Mouse (Mus musculus): ENCODE measurements around the gene Slc35a2. TPM values are rescaled to one million over a fixed set of nuclear protein-coding genes. Genes with fewer than 3 reads are reported as not detected.

The Slc35a2 gene
- total and polyA plus RNA-seq, 3 experiments: 14.8 to 25.2 (median 15.0) TPM

- Histone ChIP-seq H3K4me1 (ENCODE audit: control insufficient read depth, insufficient read depth, low read length) (no peaks in the 10 kb centered on the region), H3K27ac (no peak overlapping the region), H3K4me3 (no peak overlapping the region), H3K36me3 (ENCODE audit: control insufficient read depth, insufficient read depth, low read length) (no peaks in the 10 kb centered on the region), H3K79me2 (replicated peaks; ENCODE audit: control insufficient read depth, insufficient read depth, low read length) (no peaks in the 10 kb centered on the region), H3K27me3 (ENCODE audit: control insufficient read depth, insufficient read depth, low read length) (peaks cover 5% of the 10 kb centered on the region), H3K9ac (ENCODE audit: low read depth, low read length) (no peak overlapping the region)
- intact Hi-C loops (cut with DNase I): no loop called here
- TF ChIP-seq CTCF (IDR thresholded peaks at IDR 0.05): no peak
- no peak for TF ChIP-seq POLR2A (IDR thresholded peaks at IDR 0.05; ENCODE audit: insufficient read depth, low read depth, low read length)
- no peak for TF ChIP-seq EP300 (IDR thresholded peaks at IDR 0.05; ENCODE audit: insufficient read depth, low read depth, low read length)
- DNase-seq: no peak
- 32% methylated on average over 10 of the region's 10 CpGs for WGBS
Observed at GRCm38 (mm10) chrX:7927116-7927515, 43.3 kb downstream of the Slc35a2 start.

DNA sequence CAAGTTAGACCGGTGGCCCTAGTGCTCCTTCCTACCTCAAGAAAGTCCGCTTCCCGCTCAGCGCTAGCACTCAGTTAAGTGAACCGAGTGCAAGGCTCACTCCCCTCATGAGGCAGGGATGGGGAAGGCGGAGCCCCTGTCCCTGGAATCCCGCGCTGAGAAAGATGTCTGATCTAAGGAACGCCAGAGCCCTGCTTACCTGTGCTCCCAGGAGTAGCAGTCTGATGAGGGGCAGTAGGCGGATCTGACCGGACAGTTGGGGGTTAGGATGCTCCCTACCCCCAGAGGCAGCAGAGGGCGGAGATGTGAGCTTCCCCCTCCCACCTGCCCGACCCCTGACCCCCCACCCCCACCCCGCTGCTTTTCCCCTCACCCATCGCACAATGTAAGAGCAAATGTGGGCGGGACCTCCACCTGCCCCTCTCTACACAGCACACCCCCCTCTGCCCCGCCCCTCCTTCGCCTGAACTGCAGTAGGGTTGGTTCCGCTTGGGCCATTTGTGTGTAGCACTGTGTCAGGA is 44.5 kb downstream of the Slc35a2 start, which contains the start of gene Eras:
TSS of gene Eras (minus strand) at position 338 of the 521 bp plus-strand sequence.
- Histone ChIP-seq H3K9ac (ENCODE audit: low read depth, low read length) (no peak within 1 kb of the TSS), H3K4me1 (ENCODE audit: control insufficient read depth, insufficient read depth, low read length) (no peaks in the 10 kb centered on the region), H3K4me3 (no peak within 1 kb of the TSS), H3K36me3 (ENCODE audit: control insufficient read depth, insufficient read depth, low read length) (no peaks in the 10 kb centered on the region), H3K27me3 (ENCODE audit: control insufficient read depth, insufficient read depth, low read length) (no peaks in the 10 kb centered on the region; the same call in 1 of the 2 replicates), H3K79me2 (replicated peaks; ENCODE audit: control insufficient read depth, insufficient read depth, low read length) (no peaks in the 10 kb centered on the region), H3K27ac (no peak within 1 kb of the TSS)
- intact Hi-C loops (cut with DNase I): no loop called here
- WGBS: 28% methylated on average over 19 of the region's 19 CpGs
- DNase-seq: no peak
- TF ChIP-seq CTCF (IDR thresholded peaks at IDR 0.05) (no peak), EP300 (IDR thresholded peaks at IDR 0.05; ENCODE audit: insufficient read depth, low read depth, low read length) (no peak), POLR2A (IDR thresholded peaks at IDR 0.05; ENCODE audit: insufficient read depth, low read depth, low read length) (no peak)

GRCm38 (mm10) chrX:7936874-7937273 is 53.0 kb downstream of the Slc35a2 start:
- intact Hi-C loops (cut with DNase I): no loop called here
- no peak for TF ChIP-seq EP300 (IDR thresholded peaks at IDR 0.05; ENCODE audit: insufficient read depth, low read depth, low read length)
- TF ChIP-seq CTCF (IDR thresholded peaks at IDR 0.05): no peak
- TF ChIP-seq POLR2A (IDR thresholded peaks at IDR 0.05; ENCODE audit: insufficient read depth, low read depth, low read length): no peak
- DNase-seq: no peak
- WGBS: 54% methylated on average over 11 of the region's 11 CpGs
- no peak overlapping the region for H3K27ac ChIP-seq
- H3K79me2 ChIP-seq (replicated peaks; ENCODE audit: control insufficient read depth, insufficient read depth, low read length): no peaks in the 10 kb centered on the region
- H3K4me1 ChIP-seq (ENCODE audit: control insufficient read depth, insufficient read depth, low read length): no peaks in the 10 kb centered on the region
- H3K4me3 ChIP-seq: no peak overlapping the region
- H3K27me3 ChIP-seq (ENCODE audit: control insufficient read depth, insufficient read depth, low read length): no peaks in the 10 kb centered on the region
- no peak overlapping the region for H3K9ac ChIP-seq (ENCODE audit: low read depth, low read length)
- H3K36me3 ChIP-seq (ENCODE audit: control insufficient read depth, insufficient read depth, low read length): no peaks in the 10 kb centered on the region

- WGBS: 93% methylated on average over 6 of the region's 6 CpGs
- Histone ChIP-seq H3K27ac (no peak overlapping the region), H3K4me1 (ENCODE audit: control insufficient read depth, insufficient read depth, low read length) (no peaks in the 10 kb centered on the region), H3K36me3 (ENCODE audit: control insufficient read depth, insufficient read depth, low read length) (no peaks in the 10 kb centered on the region), H3K79me2 (replicated peaks; ENCODE audit: control insufficient read depth, insufficient read depth, low read length) (no peaks in the 10 kb centered on the region), H3K4me3 (no peak overlapping the region), H3K27me3 (ENCODE audit: control insufficient read depth, insufficient read depth, low read length) (no peaks in the 10 kb centered on the region), H3K9ac (ENCODE audit: low read depth, low read length) (no peak overlapping the region)
- TF ChIP-seq CTCF (IDR thresholded peaks at IDR 0.05): no peak
- TF ChIP-seq EP300 (IDR thresholded peaks at IDR 0.05; ENCODE audit: insufficient read depth, low read depth, low read length): no peak
- TF ChIP-seq POLR2A (IDR thresholded peaks at IDR 0.05; ENCODE audit: insufficient read depth, low read depth, low read length): no peak
- DNase-seq: no peak
- intact Hi-C loops (cut with DNase I): no loop called here
Observed at GRCm38 (mm10) chrX:7937667-7938066, 53.8 kb downstream of the Slc35a2 start.

Other genes starting within 250 kb of the Slc35a2 start
- gene Syp, start 245.6 kb upstream of the Slc35a2 start, total RNA-seq (2021): 1 to 10 TPM; 2.6 to 4.2 TPM
- gene Syp, start 245.6 kb upstream of the Slc35a2 start, polyA plus RNA-seq (2012; rRNA removed): 3.4 and 3.8 TPM in 2 replicates
- gene Prickle3, start 226.8 kb upstream of the Slc35a2 start, total RNA-seq (2021): 10 to 100 TPM; 16.8 to 25.2 TPM
- gene Prickle3, start 226.8 kb upstream of the Slc35a2 start, polyA plus RNA-seq (2012; rRNA removed): 21.5 and 27.8 TPM in 2 replicates
- gene Plp2, start 212.6 kb upstream of the Slc35a2 start, total RNA-seq (2021): 10 to 100 TPM; 40.3 to 56.3 TPM
- 118 and 159 TPM in 2 replicates for gene Plp2, start 212.6 kb upstream of the Slc35a2 start, polyA plus RNA-seq (2012; rRNA removed)
- gene Magix, start 202.8 kb upstream of the Slc35a2 start, total RNA-seq (2021): 10 to 100 TPM; 23.1 to 32.5 TPM
- gene Magix, start 202.8 kb upstream of the Slc35a2 start, polyA plus RNA-seq (2012; rRNA removed): 37.5 and 44.5 TPM in 2 replicates
- 10 to 100 TPM; 18.0 to 19.3 TPM for gene Gpkow, start 186.9 kb upstream of the Slc35a2 start, total RNA-seq (2021)
- gene Gpkow, start 186.9 kb upstream of the Slc35a2 start, polyA plus RNA-seq (2012; rRNA removed): 7.1 and 11.4 TPM in 2 replicates
- gene Wdr45, start 169.7 kb upstream of the Slc35a2 start, total RNA-seq (2021): 10 to 100 TPM; 41.3 to 42.5 TPM
- gene Wdr45, start 169.7 kb upstream of the Slc35a2 start, polyA plus RNA-seq (2012; rRNA removed): 48.3 and 57.9 TPM in 2 replicates
- gene Gm45208, start 161.8 kb upstream of the Slc35a2 start, total RNA-seq (2021): under 1 TPM in 1 of 2 experiments, not detected in 1; 0.94 TPM
- gene Gm45208, start 161.8 kb upstream of the Slc35a2 start, polyA plus RNA-seq (2012; rRNA removed): 0.21 TPM in 1 of 2 replicates, not detected in the other
- 1 to 10 TPM; 6.1 to 6.7 TPM for gene Praf2, start 155.6 kb upstream of the Slc35a2 start, total RNA-seq (2021)
- 15.8 and 19.5 TPM in 2 replicates for gene Praf2, start 155.6 kb upstream of the Slc35a2 start, polyA plus RNA-seq (2012; rRNA removed)
- 1 to 10 TPM in 1 of 2 experiments, under 1 TPM in 1; 0.32 to 1.1 TPM for gene Ccdc120, start 133.1 kb upstream of the Slc35a2 start, total RNA-seq (2021)
- gene Ccdc120, start 133.1 kb upstream of the Slc35a2 start, polyA plus RNA-seq (2012; rRNA removed): 1.1 and 2.8 TPM in 2 replicates
- gene Tfe3, start 121.5 kb upstream of the Slc35a2 start, total RNA-seq (2021): 10 to 100 TPM; 13.0 to 15.4 TPM
- 11.1 and 13.5 TPM in 2 replicates for gene Tfe3, start 121.5 kb upstream of the Slc35a2 start, polyA plus RNA-seq (2012; rRNA removed)
- 10 to 100 TPM; 20.8 to 24.6 TPM for gene Gripap1, start 94.3 kb upstream of the Slc35a2 start, total RNA-seq (2021)
- 25.3 and 38.9 TPM in 2 replicates for gene Gripap1, start 94.3 kb upstream of the Slc35a2 start, polyA plus RNA-seq (2012; rRNA removed)
- under 1 TPM; 0.21 to 0.27 TPM for gene Kcnd1, start 61.7 kb upstream of the Slc35a2 start, total RNA-seq (2021)
- 0.59 and 1.2 TPM in 2 replicates for gene Kcnd1, start 61.7 kb upstream of the Slc35a2 start, polyA plus RNA-seq (2012; rRNA removed)
- 10 to 100 TPM; 20.3 to 24.5 TPM for gene Otud5, start 42.7 kb upstream of the Slc35a2 start, total RNA-seq (2021)
- 16.6 and 19.1 TPM in 2 replicates for gene Otud5, start 42.7 kb upstream of the Slc35a2 start, polyA plus RNA-seq (2012; rRNA removed)
- 1 to 10 TPM; 2.6 to 4.0 TPM for gene Pim2, start 5.8 kb upstream of the Slc35a2 start, total RNA-seq (2021)
- gene Pim2, start 5.8 kb upstream of the Slc35a2 start, polyA plus RNA-seq (2012; rRNA removed): 4.7 and 5.7 TPM in 2 replicates
- 10 to 100 TPM; 20.4 to 25.1 TPM for gene Pqbp1, start 15.2 kb downstream of the Slc35a2 start, total RNA-seq (2021)
- gene Pqbp1, start 15.2 kb downstream of the Slc35a2 start, polyA plus RNA-seq (2012; rRNA removed): 30.7 and 42.6 TPM in 2 replicates
- 10 to 100 TPM; 43.4 to 45.0 TPM for gene Timm17b, start 15.3 kb downstream of the Slc35a2 start, total RNA-seq (2021)
- 40.2 and 45.1 TPM in 2 replicates for gene Timm17b, start 15.3 kb downstream of the Slc35a2 start, polyA plus RNA-seq (2012; rRNA removed)
- gene Gm10491, start 23.8 kb downstream of the Slc35a2 start, total RNA-seq (2021): not detected
- gene Gm10491, start 23.8 kb downstream of the Slc35a2 start, polyA plus RNA-seq (2012; rRNA removed): not detected in 2 replicates
- gene Gm10490, start 25.5 kb downstream of the Slc35a2 start, total RNA-seq (2021): not detected
- not detected in 2 replicates for gene Gm10490, start 25.5 kb downstream of the Slc35a2 start, polyA plus RNA-seq (2012; rRNA removed)
- under 1 TPM in 1 of 2 experiments, not detected in 1; 0.16 TPM for gene Pcsk1n, start 35.8 kb downstream of the Slc35a2 start, total RNA-seq (2021)
- 0.18 and 0.25 TPM in 2 replicates for gene Pcsk1n, start 35.8 kb downstream of the Slc35a2 start, polyA plus RNA-seq (2012; rRNA removed)
- gene Eras, start 44.6 kb downstream of the Slc35a2 start, total RNA-seq (2021): not detected
- gene Eras, start 44.6 kb downstream of the Slc35a2 start, polyA plus RNA-seq (2012; rRNA removed): not detected in 2 replicates
- gene Hdac6, start 63.9 kb downstream of the Slc35a2 start, total RNA-seq (2021): 1 to 10 TPM; 7.9 to 9.6 TPM
- gene Hdac6, start 63.9 kb downstream of the Slc35a2 start, polyA plus RNA-seq (2012; rRNA removed): 14.8 and 19.8 TPM in 2 replicates
- gene Gata1, start 94.0 kb downstream of the Slc35a2 start, total RNA-seq (2021): under 1 TPM; 0.23 to 0.27 TPM
- gene Gata1, start 94.0 kb downstream of the Slc35a2 start, polyA plus RNA-seq (2012; rRNA removed): 0.26 and 0.43 TPM in 2 replicates
- not detected for gene Glod5, start 134.5 kb downstream of the Slc35a2 start, total RNA-seq (2021)
- gene Glod5, start 134.5 kb downstream of the Slc35a2 start, polyA plus RNA-seq (2012; rRNA removed): not detected in 2 replicates
- gene Suv39h1, start 190.7 kb downstream of the Slc35a2 start, total RNA-seq (2021): 1 to 10 TPM; 3.6 to 3.9 TPM
- 4.6 and 6.1 TPM in 2 replicates for gene Suv39h1, start 190.7 kb downstream of the Slc35a2 start, polyA plus RNA-seq (2012; rRNA removed)
- 1 to 10 TPM; 1.7 to 2.6 TPM for gene Was, start 206.5 kb downstream of the Slc35a2 start, total RNA-seq (2021)
- 1.9 and 2.2 TPM in 2 replicates for gene Was, start 206.5 kb downstream of the Slc35a2 start, polyA plus RNA-seq (2012; rRNA removed)
- gene Wdr13, start 248.9 kb downstream of the Slc35a2 start, total RNA-seq (2021): 10 to 100 TPM; 35.1 to 39.6 TPM
- 56.0 and 60.2 TPM in 2 replicates for gene Wdr13, start 248.9 kb downstream of the Slc35a2 start, polyA plus RNA-seq (2012; rRNA removed)